Mouse (Mus musculus) telencephalon, adult 2 months (tissue): Measurements from ENCODE around the gene Usp54.

Experiments used
- DNase-seq: peaks from one replicate; pipeline ENCODE4 v3.0.0-alpha.2; 2011; ENCODE audit warnings: low read depth, low spot score

Gene Usp54

DNA sequence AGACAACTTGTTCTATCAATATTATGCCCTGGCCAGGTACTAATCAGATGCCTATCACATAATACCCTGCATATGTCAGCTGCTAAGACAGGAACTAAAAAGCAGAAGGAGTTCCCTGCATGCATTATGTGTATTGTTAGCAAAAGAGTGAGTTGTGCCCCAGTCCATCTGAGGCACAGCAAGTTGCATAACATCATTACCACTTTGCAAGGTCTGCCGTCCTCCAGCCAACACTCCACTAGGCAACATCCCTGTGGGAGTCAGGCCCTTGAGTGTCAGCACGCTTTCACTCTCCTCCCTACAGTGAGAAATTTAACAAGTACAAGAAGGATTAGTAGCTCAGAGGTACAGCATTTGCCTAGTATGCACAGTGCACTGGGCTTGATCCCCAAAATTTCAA is 132.4 kb downstream of the Usp54 start:
- no peak for DNase-seq

DNA sequence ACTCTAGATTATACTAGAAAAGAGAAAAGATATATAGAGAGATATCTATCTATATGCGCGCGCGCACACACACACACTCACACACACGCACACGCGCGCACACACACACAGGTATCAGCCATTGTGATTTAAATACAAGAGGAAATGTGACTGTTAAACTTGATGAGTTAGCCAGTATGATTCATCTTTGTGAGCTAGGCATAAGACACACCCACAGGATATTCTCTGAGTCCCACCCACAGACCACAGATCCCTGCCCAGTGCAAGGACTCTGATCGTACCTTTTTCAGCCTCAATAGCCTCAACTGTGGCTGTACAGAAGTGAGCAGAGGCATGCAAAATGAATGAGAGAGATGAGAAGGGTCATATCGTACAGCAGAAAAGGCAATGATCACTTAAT is 137.9 kb downstream of the Usp54 start:
- no peak for DNase-seq

DNA sequence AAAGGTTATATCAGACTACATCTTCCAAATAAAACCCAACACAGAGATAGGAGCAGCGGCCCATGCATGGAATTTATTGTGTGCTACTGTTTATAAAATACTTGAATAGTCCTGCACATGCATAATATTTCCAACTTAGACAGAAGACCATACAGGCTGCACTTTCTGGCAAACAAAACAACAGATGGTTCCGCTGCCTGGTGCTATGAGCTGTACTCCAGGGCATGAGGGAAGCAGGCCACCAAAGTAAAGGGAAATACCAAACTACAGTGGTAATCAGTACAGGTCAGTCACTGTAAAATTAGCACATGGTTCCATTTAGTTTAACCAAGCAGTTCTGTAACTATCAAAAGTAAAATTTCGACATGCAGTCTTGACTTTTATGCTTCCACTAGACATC is 140.9 kb downstream of the Usp54 start:
- no peak for DNase-seq
